Mouse (Mus musculus) stomach, postnatal 0 days (tissue): ENCODE results near the gene Kcnn4.

Experiments
- CTCF ChIP-seq: IDR thresholded peaks from 2 replicates; pipeline ENCODE4 v1.5.1; 2016; ENCODE audit warnings: antibody characterized with exemption, low read depth, mild to moderate bottlenecking, moderate library complexity
- EP300 ChIP-seq: optimal IDR thresholded peaks from 2 replicates; pipeline ENCODE3; 2016; ENCODE audit warnings: antibody characterized with exemption

DNA sequence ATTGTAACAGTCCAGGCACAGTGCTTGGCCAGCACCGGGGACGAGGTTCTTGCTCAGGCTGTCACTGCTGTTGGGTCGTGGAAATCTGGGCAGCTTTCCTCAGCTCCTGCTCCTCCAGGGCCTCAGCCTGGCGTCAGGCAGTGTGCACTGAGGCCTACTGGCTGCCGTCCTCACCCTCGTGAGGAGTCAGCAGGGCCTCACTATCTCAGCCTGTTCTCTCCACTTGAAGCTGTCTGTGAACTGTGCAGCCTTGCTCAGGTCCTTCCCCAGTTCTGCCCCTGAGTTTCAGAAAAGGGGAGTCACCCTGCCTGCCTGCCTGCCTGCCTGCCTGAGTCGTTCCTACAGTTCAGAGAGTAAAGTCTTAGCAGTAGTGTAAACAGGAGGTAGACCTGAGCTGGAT is 45.2 kb downstream of the Kcnn4 start:
- TF ChIP-seq EP300, result no peak
- no peak for TF ChIP-seq CTCF
